Mouse (Mus musculus) heart, embryonic 16.5 days (tissue): ENCODE results near the gene Prss27. TPM values are rescaled to one million over a fixed set of nuclear protein-coding genes. Genes with fewer than 3 reads are reported as not detected.

ENCODE experiments used
- ATAC-seq: fragments of 200-750 bp; cut with Nextera tagmentation; replicated peaks from 2 replicates; pipeline ENCODE4 v1.8.0; 2017; ENCODE audit warnings: moderate number of reproducible peaks; ENCODE audit not compliant: insufficient read depth, low FRiP score; ENCODE audit errors: extremely low read depth
- H3K27ac ChIP-seq: fragments of 300-500 bp; sonication (generic); 2 replicates; pipeline ENCODE4 v1.5.1; 2014; ENCODE audit warnings: mild to moderate bottlenecking, low read length, control low read depth, moderate library complexity
- H3K27me3 ChIP-seq: fragments of 300-500 bp; sonication (generic); 2 replicates; pipeline ENCODE4 v1.6.1; 2014; ENCODE audit warnings: low read length, mixed read lengths; ENCODE audit not compliant: control insufficient read depth, insufficient read depth
- H3K36me3 ChIP-seq: fragments of 300-500 bp; sonication (generic); 2 replicates; pipeline ENCODE4 v1.6.1; 2014; ENCODE audit not compliant: control insufficient read depth, insufficient read depth
- H3K4me1 ChIP-seq: fragments of 300-500 bp; sonication (generic); 2 replicates; pipeline ENCODE4 v1.6.1; 2014; ENCODE audit warnings: low read length, mixed read lengths; ENCODE audit not compliant: control insufficient read depth, insufficient read depth
- H3K4me2 ChIP-seq: fragments of 300-500 bp; sonication (generic); 2 replicates; pipeline ENCODE4 v1.6.1; 2014; ENCODE audit warnings: low read depth, mild to moderate bottlenecking, control low read depth, low read length
- H3K4me3 ChIP-seq: fragments of 300-500 bp; sonication (generic); 2 replicates; pipeline ENCODE4 v1.5.1; 2014; ENCODE audit warnings: mild to moderate bottlenecking, control low read depth, low read length
- H3K9ac ChIP-seq: fragments of 300-500 bp; sonication (generic); 2 replicates; pipeline ENCODE4 v1.6.1; 2014; ENCODE audit warnings: low read length, control low read depth
- H3K9me3 ChIP-seq: fragments of 300-500 bp; sonication (generic); replicated peaks from 2 replicates; pipeline ENCODE4 v1.6.1; 2016; ENCODE audit warnings: low read length; ENCODE audit not compliant: control insufficient read depth
- WGBS: fragments of 180-500 bp; shearing (Covaris S2); extraction: QIAGEN DNeasy Blood & Tissue Kit; methylation state at CpG from one replicate; pipeline ENCODE4 v1.1.7; 2014; 5-methylcytosine and 5-hydroxymethylcytosine counted together
- polyA plus RNA-seq: library from polyadenylated mRNA; unstranded; fragments of >200 nt; fragmentation: Nextera tagmentation; extraction: Ambion mirVana; gene quantifications from 2 replicates; pipeline ENCODE4 v1.2.1, GENCODE M21; 2015

Gene Prss27
- 0.14 and 0.15 TPM in 2 replicates for polyA plus RNA-seq

DNA sequence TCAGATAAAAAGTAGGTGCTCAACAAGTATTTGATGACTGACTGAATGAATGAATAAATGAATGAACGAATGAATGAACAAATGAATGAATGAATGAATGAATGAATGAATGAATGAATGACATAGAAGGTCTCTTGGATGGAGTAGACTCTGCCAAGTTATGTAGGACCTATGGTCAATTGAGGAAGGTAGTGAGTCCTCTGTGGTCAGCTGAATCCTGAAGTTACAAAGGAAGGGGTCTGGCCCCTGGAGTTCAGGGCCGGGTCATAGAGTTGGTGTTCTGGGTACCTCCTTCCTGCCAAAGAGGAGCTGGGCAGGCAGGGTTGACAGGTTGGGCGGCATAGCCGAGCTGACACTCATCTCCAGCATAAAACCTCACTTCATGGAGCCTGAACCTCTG lies at the start of gene Prss27:
Gene Prss27, plus strand, starts transcription at position 301 of the 400 bp plus-strand sequence.
- no peak within 1 kb of the TSS for H3K9ac ChIP-seq
- H3K27me3 ChIP-seq = no peaks in the 10 kb centered on the region
- no peak for ATAC-seq
- no peak within 1 kb of the TSS for H3K4me3 ChIP-seq
- H3K4me2 ChIP-seq = no peak within 1 kb of the TSS
- H3K36me3 ChIP-seq = no peaks in the 10 kb centered on the region
- 51% methylated on average over 4 of the region's 4 CpGs for WGBS
- H3K4me1 ChIP-seq = no peaks in the 10 kb centered on the region
- H3K27ac ChIP-seq = no peak within 1 kb of the TSS
- no peaks in the 10 kb centered on the region for H3K9me3 ChIP-seq

- H3K27ac ChIP-seq = no peak overlapping the region
- H3K4me2 ChIP-seq = no peak overlapping the region
- 27% methylated on average over 2 of the region's 2 CpGs for WGBS
- ATAC-seq = no peak
- no peaks in the 10 kb centered on the region for H3K36me3 ChIP-seq
- H3K4me3 ChIP-seq = no peak overlapping the region
- H3K9me3 ChIP-seq = no peaks in the 10 kb centered on the region
- peaks cover 17% of the 10 kb centered on the region; the same call in 1 of the 2 replicates for H3K27me3 ChIP-seq
- H3K4me1 ChIP-seq = no peaks in the 10 kb centered on the region
- no peak overlapping the region for H3K9ac ChIP-seq
Observed at GRCm38 (mm10) chr17:23989802-23990201, 48.1 kb upstream of the Prss27 start.

DNA sequence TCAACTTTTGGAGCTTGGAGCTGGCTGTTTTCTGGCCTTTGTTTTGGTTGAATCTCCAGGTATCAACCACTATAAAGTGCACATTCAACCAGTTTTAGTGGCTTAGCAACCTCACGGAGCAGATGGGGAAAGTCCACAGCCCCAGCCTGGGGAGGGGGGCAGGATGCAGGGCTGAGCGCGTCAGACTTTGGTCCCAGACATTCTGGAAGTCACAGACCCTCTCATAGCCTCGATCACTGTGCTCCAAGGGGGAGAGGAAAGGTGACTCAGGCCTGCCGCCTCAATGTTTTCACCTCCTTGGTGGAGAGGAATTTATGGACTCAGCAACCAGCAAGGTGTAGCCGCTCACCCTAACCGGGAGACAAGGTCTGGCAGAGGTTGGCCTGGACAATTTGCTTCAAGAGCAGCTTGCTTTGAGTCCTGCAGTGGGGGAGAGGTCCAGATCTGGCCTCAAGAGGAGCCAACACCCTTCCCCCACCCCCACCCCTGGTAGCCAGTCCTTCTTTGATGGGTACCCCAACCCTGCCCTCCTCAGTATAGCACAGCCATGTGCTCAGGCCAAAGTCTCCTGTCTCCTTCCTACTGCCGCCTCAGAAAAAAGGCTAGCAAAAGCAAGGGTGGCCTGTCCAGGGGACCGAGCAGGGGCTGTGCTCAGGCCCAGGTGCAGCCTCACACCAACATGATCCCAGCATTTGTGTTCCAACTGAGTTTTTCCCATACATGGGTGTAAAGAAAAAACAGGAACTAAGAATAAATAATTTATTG lies 45.0 kb upstream of the Prss27 start:
- Histone ChIP-seq H3K4me2 (peak overlapping the region; percentile 53), H3K4me3 (no peak overlapping the region), H3K36me3 (no peaks in the 10 kb centered on the region), H3K9ac (peak overlapping the region; percentile 43; the same call in 1 of the 2 replicates), H3K27ac (no peak overlapping the region), H3K9me3 (no peaks in the 10 kb centered on the region), H3K27me3 (peaks cover 23% of the 10 kb centered on the region), H3K4me1 (no peaks in the 10 kb centered on the region)
- ATAC-seq = no peak
- 71% methylated on average over 9 of the region's 9 CpGs for WGBS

DNA sequence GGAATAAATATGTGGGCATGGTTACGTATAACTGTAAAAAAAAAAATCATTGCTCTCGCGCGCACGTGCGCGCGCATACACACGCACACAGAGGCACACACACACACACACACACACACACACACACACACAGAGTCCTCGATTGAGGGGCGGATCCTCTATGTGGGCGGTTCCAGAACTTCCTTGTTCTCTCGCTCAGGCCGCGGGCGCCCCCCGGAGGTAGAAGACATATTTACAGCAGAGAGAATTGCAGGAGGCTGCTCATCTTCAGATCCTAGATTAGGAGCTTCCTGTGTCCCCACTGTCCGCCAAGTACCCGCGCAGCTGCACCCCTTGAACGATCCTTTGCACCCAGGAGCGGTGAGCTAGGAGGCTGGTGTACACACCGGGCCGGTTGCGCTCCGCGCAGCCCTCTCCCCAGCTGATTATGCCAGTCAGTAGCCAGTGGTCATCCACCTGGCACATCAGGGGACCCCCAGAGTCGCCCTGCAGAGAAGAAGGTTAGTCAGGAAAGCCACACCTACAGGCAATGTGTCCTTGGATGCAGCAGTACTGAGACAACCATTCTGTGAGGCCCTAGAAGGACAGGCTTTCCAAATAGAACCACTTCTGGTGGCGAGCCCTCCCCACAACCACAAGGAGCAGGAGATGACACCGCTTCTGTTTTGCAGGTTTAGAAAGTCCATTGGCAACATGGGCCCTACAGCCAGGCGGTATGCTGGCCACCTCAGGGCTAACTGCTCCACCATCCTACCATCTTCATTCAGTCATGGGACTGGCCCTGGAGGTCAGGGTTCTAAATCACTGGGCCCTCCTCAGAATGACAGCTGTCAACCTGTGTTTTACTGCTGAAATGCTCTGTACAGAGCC lies 44.1 kb upstream of the Prss27 start:
- ATAC-seq = peak; percentile 56; the same call in 1 of the 2 replicates
- WGBS = 15% methylated on average over 31 of the region's 31 CpGs
- peak overlapping the region; percentile 1; the same call in 1 of the 2 replicates for H3K4me3 ChIP-seq
- H3K36me3 ChIP-seq = no peaks in the 10 kb centered on the region
- peak overlapping the region; percentile 43 for H3K9ac ChIP-seq
- H3K4me1 ChIP-seq = no peaks in the 10 kb centered on the region
- H3K4me2 ChIP-seq = peak overlapping the region; percentile 53
- H3K9me3 ChIP-seq = no peaks in the 10 kb centered on the region
- H3K27ac ChIP-seq = no peak overlapping the region
- peaks cover 21% of the 10 kb centered on the region for H3K27me3 ChIP-seq

DNA sequence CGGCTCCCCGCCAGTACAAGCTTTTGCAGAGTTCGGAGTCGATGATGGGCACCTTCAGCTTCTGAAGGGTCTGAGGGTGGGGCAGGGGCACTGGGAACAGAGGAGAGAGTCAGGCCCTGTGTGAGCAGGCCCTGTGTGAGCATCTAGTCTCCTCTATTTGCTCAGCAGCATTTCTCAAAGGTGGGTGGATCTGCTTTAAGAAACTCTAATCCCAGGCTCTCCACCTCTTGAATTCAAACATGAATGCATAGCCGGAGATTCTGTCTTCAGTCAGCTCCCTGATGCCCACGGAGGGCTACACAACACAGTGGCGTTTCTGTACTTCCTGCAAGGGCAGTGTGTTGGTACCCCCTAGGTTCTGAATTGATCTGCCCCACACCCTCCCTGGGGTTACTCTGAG lies 43.3 kb upstream of the Prss27 start:
- no peak overlapping the region for H3K4me2 ChIP-seq
- no peak overlapping the region for H3K4me3 ChIP-seq
- no peak overlapping the region for H3K27ac ChIP-seq
- no peaks in the 10 kb centered on the region for H3K36me3 ChIP-seq
- H3K4me1 ChIP-seq = peaks cover 5% of the 10 kb centered on the region
- peaks cover 21% of the 10 kb centered on the region for H3K27me3 ChIP-seq
- H3K9ac ChIP-seq = no peak overlapping the region
- 70% methylated on average over 7 of the region's 7 CpGs for WGBS
- no peaks in the 10 kb centered on the region for H3K9me3 ChIP-seq
- ATAC-seq = no peak

GRCm38 (mm10) chr17:23995421-23995820 lies 42.5 kb upstream of the Prss27 start:
- peaks cover 13% of the 10 kb centered on the region for H3K4me1 ChIP-seq
- no peaks in the 10 kb centered on the region for H3K9me3 ChIP-seq
- no peak overlapping the region for H3K4me2 ChIP-seq
- 31% methylated on average over 1 of the region's 1 CpGs for WGBS
- no peak overlapping the region for H3K9ac ChIP-seq
- no peak for ATAC-seq
- H3K27ac ChIP-seq = no peak overlapping the region
- H3K27me3 ChIP-seq = peaks cover 14% of the 10 kb centered on the region
- H3K4me3 ChIP-seq = no peak overlapping the region
- H3K36me3 ChIP-seq = no peaks in the 10 kb centered on the region

DNA sequence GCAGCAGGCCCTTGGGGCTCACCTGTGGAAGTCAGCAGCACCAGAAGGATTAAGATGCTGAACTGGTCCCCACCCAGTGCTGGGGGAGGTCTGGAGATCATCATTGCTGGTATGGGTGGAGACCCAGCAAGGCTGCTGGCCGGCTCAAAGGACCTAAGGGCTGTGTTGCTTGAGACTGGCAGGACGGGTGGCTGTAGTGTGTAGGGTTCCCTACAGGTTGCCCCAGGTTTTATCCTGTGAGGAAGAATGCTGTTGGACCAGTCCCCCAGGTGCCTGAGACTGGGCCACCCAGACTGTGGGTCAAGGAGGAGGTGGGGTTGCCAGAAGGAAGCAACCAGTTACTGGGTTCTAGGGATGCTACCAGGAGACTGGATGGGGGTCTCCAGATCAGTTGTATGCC lies 40.0 kb upstream of the Prss27 start, which contains the start of gene Prss22:
Gene Prss22, minus strand, starts transcription at position 200 of the 400 bp plus-strand sequence.
- no peak within 1 kb of the TSS for H3K27ac ChIP-seq
- 63% methylated on average over 2 of the region's 2 CpGs for WGBS
- ATAC-seq = no peak
- H3K4me2 ChIP-seq = no peak within 1 kb of the TSS
- peaks cover 16% of the 10 kb centered on the region for H3K4me1 ChIP-seq
- H3K9ac ChIP-seq = no peak within 1 kb of the TSS
- H3K27me3 ChIP-seq = peaks cover 12% of the 10 kb centered on the region
- H3K36me3 ChIP-seq = no peaks in the 10 kb centered on the region
- H3K4me3 ChIP-seq = no peak within 1 kb of the TSS
- H3K9me3 ChIP-seq = no peaks in the 10 kb centered on the region

DNA sequence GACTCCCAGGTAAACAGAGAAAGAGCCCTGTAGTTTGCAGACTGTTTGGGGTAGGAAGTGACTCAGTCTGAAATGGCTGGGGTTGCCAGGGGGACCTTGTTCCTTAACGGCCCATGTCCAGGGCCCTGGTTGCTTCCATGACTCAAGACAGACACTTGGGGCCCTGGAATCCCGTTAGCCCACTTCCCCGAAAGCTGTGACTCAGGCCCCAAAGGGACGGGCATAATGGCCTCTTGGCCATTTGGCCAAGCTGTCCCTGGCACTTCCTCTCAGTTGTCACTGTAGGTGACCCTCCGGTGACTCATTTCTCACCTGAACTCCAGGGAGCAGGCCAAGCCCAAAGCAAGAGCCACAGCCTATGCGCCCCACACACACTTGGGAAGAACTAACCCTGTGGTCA lies 39.6 kb upstream of the Prss27 start:
- Histone ChIP-seq H3K27ac (no peak overlapping the region), H3K4me2 (no peak overlapping the region), H3K4me1 (peaks cover 16% of the 10 kb centered on the region), H3K36me3 (no peaks in the 10 kb centered on the region), H3K9ac (no peak overlapping the region), H3K9me3 (no peaks in the 10 kb centered on the region), H3K27me3 (peaks cover 12% of the 10 kb centered on the region), H3K4me3 (no peak overlapping the region)
- 54% methylated on average over 6 of the region's 6 CpGs for WGBS
- ATAC-seq = no peak

DNA sequence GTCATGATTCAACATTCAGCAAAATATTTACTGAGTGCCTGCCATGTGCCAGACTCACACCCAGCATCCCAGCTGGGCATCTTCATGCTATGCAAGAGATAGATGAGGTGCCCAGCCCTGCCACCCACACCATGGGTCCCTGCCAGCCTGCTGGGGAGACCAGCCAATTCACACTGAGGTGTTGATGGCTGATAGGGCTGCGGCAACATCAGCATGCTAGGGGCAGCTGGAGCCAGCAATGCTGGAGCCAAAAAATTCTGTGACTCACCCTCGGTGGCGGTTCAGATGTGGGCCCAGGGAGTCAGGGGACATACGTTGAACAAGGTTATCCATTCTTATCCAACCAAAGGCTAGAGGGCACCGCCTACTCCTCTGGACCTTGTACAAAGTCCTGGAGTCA lies 37.5 kb upstream of the Prss27 start:
- Histone ChIP-seq H3K36me3 (no peaks in the 10 kb centered on the region), H3K4me1 (peaks cover 16% of the 10 kb centered on the region), H3K27me3 (0 out of 2 replicates have a peak, but pooled peaks cover 2% of the 10 kb centered on the region), H3K4me3 (no peak overlapping the region), H3K27ac (peak overlapping the region; percentile 71), H3K9me3 (no peaks in the 10 kb centered on the region), H3K4me2 (no peak overlapping the region), H3K9ac (no peak overlapping the region)
- WGBS = 21% methylated on average over 5 of the region's 5 CpGs
- ATAC-seq = peak; percentile 88
